Comparison of ENCODE assay signal across 22 mouse cellular contexts in genomic region chr11:83371267-83371666, GRCm38 (mm10). TPM values are rescaled to one million over a fixed set of nuclear protein-coding genes. Genes with fewer than 3 reads are reported as not detected.
DNase-seq lines count a peak whose midpoint lies in the region; ATAC-seq and TF ChIP-seq lines count a peak whose summit lies in the region.
"Had no signal": no experiment of that assay in that cellular context is flagged by ENCODE, and none has a peak within 500 bp of the region (broad histone marks: within the 10 kb centered on the region; RNA-seq: fewer than 3 reads in every experiment).

No protein-coding gene starts in this region.

- no peak overlapping the region for H3K27ac ChIP-seq in embryonic facial prominence, embryonic 14.5 days (replicated peaks; ENCODE audit: low read depth, low read length)
- H3K27ac ChIP-seq in embryonic facial prominence, embryonic 10.5 days (replicated peaks): no peak overlapping the region
- H3K27ac ChIP-seq in cerebellum, adult 2 months (ENCODE audit: insufficient read depth, low read length): no peak overlapping the region
- H3K27ac ChIP-seq: forebrain, embryonic 13.5 days; gastrocnemius, adult 2 months; hindbrain, embryonic 14.5 days; macrophage; midbrain, embryonic 13.5 days; stomach, postnatal 0 days had no signal

- WGBS in embryonic facial prominence, embryonic 14.5 days: 86% methylated on average over 4 of the region's 4 CpGs
- 92% methylated on average over 4 of the region's 4 CpGs for WGBS in embryonic facial prominence, embryonic 10.5 days
- WGBS in cerebellum, adult 2 months: 12% methylated on average over 4 of the region's 4 CpGs

- H3K4me3 ChIP-seq in embryonic facial prominence, embryonic 14.5 days (ENCODE audit: low read depth, low read length): no peak overlapping the region
- H3K4me3 ChIP-seq in embryonic facial prominence, embryonic 10.5 days: no peak overlapping the region
- no peak overlapping the region for H3K4me3 ChIP-seq in cerebellum, adult 2 months (replicated peaks; ENCODE audit: insufficient read depth, low read depth, low read length)
- H3K4me3 ChIP-seq: forebrain, embryonic 13.5 days; gastrocnemius, adult 2 months; left cerebral cortex, adult 2 months; midbrain, embryonic 13.5 days had no signal

- intact Hi-C loops in left cerebral cortex, postnatal 10 days (cut with DNase I): no loop called here

- no peaks in the 10 kb centered on the region for H3K27me3 ChIP-seq in embryonic facial prominence, embryonic 14.5 days (replicated peaks; ENCODE audit: control insufficient read depth, insufficient read depth, low read length)
- H3K27me3 ChIP-seq in embryonic facial prominence, embryonic 10.5 days (replicated peaks; ENCODE audit: low read depth, poor library complexity, severe bottlenecking): no peaks in the 10 kb centered on the region
- no peaks in the 10 kb centered on the region for H3K27me3 ChIP-seq in cerebellum, adult 2 months (ENCODE audit: control insufficient read depth, insufficient read depth, low read length)
- H3K27me3 ChIP-seq: forebrain, embryonic 13.5 days; midbrain, embryonic 13.5 days had no signal

- no peak for ATAC-seq in embryonic facial prominence, embryonic 14.5 days (ENCODE audit: low read depth)
- ATAC-seq: forebrain, embryonic 13.5 days; midbrain, embryonic 13.5 days had no signal

- peaks cover 70% of the 10 kb centered on the region for H3K36me3 ChIP-seq in embryonic facial prominence, embryonic 14.5 days (ENCODE audit: control insufficient read depth, insufficient read depth, low read length)
- peaks cover 94% of the 10 kb centered on the region for H3K36me3 ChIP-seq in embryonic facial prominence, embryonic 10.5 days (replicated peaks)

- TF ChIP-seq POLR2A in cerebellum, adult 2 months (IDR thresholded peaks at IDR 0.05; ENCODE audit: borderline replicate concordance, insufficient read depth, low read length): no peak

- no peak overlapping the region for H3K4me2 ChIP-seq in embryonic facial prominence, embryonic 14.5 days (ENCODE audit: low read depth, low read length)
- H3K4me2 ChIP-seq: forebrain, embryonic 13.5 days; hindbrain, embryonic 14.5 days; lung, embryonic 14.5 days; midbrain, embryonic 13.5 days had no signal

- no peaks in the 10 kb centered on the region for H3K4me1 ChIP-seq in embryonic facial prominence, embryonic 14.5 days (ENCODE audit: control insufficient read depth, insufficient read depth, low read length)
- no peaks in the 10 kb centered on the region for H3K4me1 ChIP-seq in embryonic facial prominence, embryonic 10.5 days
- no peaks in the 10 kb centered on the region; the same call in 1 of the 2 replicates for H3K4me1 ChIP-seq in cerebellum, adult 2 months (ENCODE audit: control insufficient read depth, insufficient read depth, low read length)
- H3K4me1 ChIP-seq: forebrain, embryonic 13.5 days; midbrain, embryonic 13.5 days had no signal

- no peak overlapping the region for H3K9ac ChIP-seq in embryonic facial prominence, embryonic 14.5 days (ENCODE audit: low read depth, low read length)
- H3K9ac ChIP-seq: forebrain, embryonic 13.5 days; hindbrain, embryonic 14.5 days; lung, embryonic 14.5 days; midbrain, embryonic 13.5 days had no signal

- no peaks in the 10 kb centered on the region for H3K9me3 ChIP-seq in embryonic facial prominence, embryonic 14.5 days (ENCODE audit: control insufficient read depth, low read length)
- no peaks in the 10 kb centered on the region for H3K9me3 ChIP-seq in embryonic facial prominence, embryonic 10.5 days
- H3K9me3 ChIP-seq: forebrain, embryonic 13.5 days; midbrain, embryonic 13.5 days had no signal

- peak; percentile 39 for DNase-seq in embryonic facial prominence, embryonic 14.5 days (ENCODE audit: low spot score)
- DNase-seq in embryonic facial prominence, embryonic 10.5 days (ENCODE audit: low spot score): no peak
- DNase-seq in A20 (ENCODE audit: low read depth, low spot score): peak; percentile 6
- DNase-seq in cerebellum, adult 2 months: peak; percentile 40 to 74
- DNase-seq in left cerebral cortex, postnatal 10 days (ENCODE audit: extremely low spot score in 1 of 2, low spot score in 2 of 2): peak; percentile 28 to 43
- DNase-seq in embryo, embryonic 9.5 days (ENCODE audit: extremely low spot score): no peak
- no peak for DNase-seq in ovary, postnatal 10 days (ENCODE audit: low spot score)
- DNase-seq in layer of hippocampus, adult 8-10 months (ENCODE audit: low spot score in 2 of 2): no peak
- DNase-seq: gastrocnemius, adult 2 months; heart, adult 18-20 months; kidney, adult 8-10 months; kidney, postnatal 4 days; lung, embryonic 14.5 days had no signal

- TF ChIP-seq CTCF in cerebellum, adult 2 months (IDR thresholded peaks at IDR 0.05; ENCODE audit: borderline replicate concordance, insufficient read depth, low read depth, low read length): no peak

RNA-seq across cellular contexts. Expression of gene Rasl10b, which starts 37.7 kb away (rescaled TPM):
- 2.3 and 2.9 TPM in 2 replicates for polyA plus RNA-seq in embryonic facial prominence, embryonic 14.5 days (2014; fragmentation: Nextera tagmentation; extraction: Ambion mirVana)
- polyA plus RNA-seq in embryonic facial prominence, embryonic 10.5 days (2016; fragmentation: Nextera tagmentation; extraction: Ambion mirVana): 2.6 and 3.1 TPM in 2 replicates
- 121 and 126 TPM in 2 replicates for polyA plus RNA-seq in cerebellum, adult 2 months (2012; rRNA removed)
- 100 to 1,000 TPM; 191 to 201 TPM for total RNA-seq in left cerebral cortex, postnatal 10 days (2021)
- 100 to 1,000 TPM; 202 to 211 (median 208) TPM for total RNA-seq in layer of hippocampus, adult 8-10 months (2022)

RNA-seq across cellular contexts. Expression of gene Gas2l2, which starts 58.0 kb away (rescaled TPM):
- polyA plus RNA-seq in embryonic facial prominence, embryonic 14.5 days (2014; fragmentation: Nextera tagmentation; extraction: Ambion mirVana): 0.08 and 0.38 TPM in 2 replicates
- polyA plus RNA-seq in embryonic facial prominence, embryonic 10.5 days (2016; fragmentation: Nextera tagmentation; extraction: Ambion mirVana): not detected in 2 replicates
- polyA plus RNA-seq in cerebellum, adult 2 months (2012; rRNA removed): 0.16 and 0.22 TPM in 2 replicates
- under 1 TPM in 1 of 2 experiments, not detected in 1; 0.18 TPM for total RNA-seq in left cerebral cortex, postnatal 10 days (2021)
- total RNA-seq in layer of hippocampus, adult 8-10 months (2022): under 1 TPM; 0.43 to 0.56 (median 0.48) TPM
- total RNA-seq: gastrocnemius, adult 2 months; heart, adult 18-20 months; left cerebral cortex, adult 2 months; liver, adult 2 months had no signal
- polyA plus RNA-seq: heart, postnatal 0 days; liver, adult 2 months; lung, embryonic 14.5 days; macrophage; spleen, adult 2 months had no signal

Comparison
In these comparisons a context has a peak if more than half of its experiments do, and no peak if none do; other contexts are left out.
1. DNase-seq: peak in embryonic facial prominence, embryonic 14.5 days (single experiment), A20 (single experiment), cerebellum, adult 2 months (2 of 2) and left cerebral cortex, postnatal 10 days (2 of 2); none in embryonic facial prominence, embryonic 10.5 days (single experiment), embryo, embryonic 9.5 days (single experiment), ovary, postnatal 10 days (single experiment) and layer of hippocampus, adult 8-10 months (0 of 2).
2. RNA of gene Rasl10b, which starts 37.7 kb away (polyA plus RNA-seq): 121 to 126 TPM in cerebellum, adult 2 months; 2.6 to 3.1 TPM in embryonic facial prominence, embryonic 10.5 days and 2.3 to 2.9 TPM in embryonic facial prominence, embryonic 14.5 days; every median in the first group is over 10 times any median in the second.